Mouse (Mus musculus) adrenal gland, adult 18-20 months (tissue): ENCODE measurements around the gene Fbxl17. TPM values are rescaled to one million over a fixed set of nuclear protein-coding genes. Genes with fewer than 3 reads are reported as not detected.
A peak's percentile ranks its signal among the peaks of the same experiment; 100 is the strongest.

Experiments used
- DNase-seq, 2 experiments: peaks; one replicate each; pipeline ENCODE4 v3.0.0; 2021 to 2022; ENCODE audit warnings: low spot score in 2 of 2
- total RNA-seq, 2 experiments: library from RNA; stranded (reverse); gene quantifications; 1 replicate in 1 of 2; 2 replicates in 1 of 2; pipeline ENCODE4 v1.2.3; 2021

The Fbxl17 gene
- total RNA-seq, 2 experiments from 2014 or later = 30.0 to 31.2 TPM

DNA sequence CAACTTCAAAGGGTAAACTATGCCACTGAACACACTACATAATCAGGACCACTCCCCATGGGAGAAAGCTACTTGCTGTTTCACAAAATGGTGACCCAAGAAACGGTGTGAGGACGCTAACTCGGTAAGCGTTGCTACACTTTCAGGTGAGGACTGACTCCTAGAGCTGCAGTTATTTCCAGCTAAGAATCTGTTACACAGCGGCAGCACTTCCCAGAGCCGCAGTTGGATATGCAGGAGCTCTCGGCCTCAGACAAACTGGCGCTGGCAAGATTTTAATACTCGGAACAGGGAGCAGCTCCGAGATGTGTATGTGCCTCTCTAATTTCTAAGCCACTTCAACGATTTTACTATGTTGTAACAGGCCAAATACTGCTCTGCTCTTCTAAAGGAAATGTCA lies 157.4 kb downstream of the Fbxl17 start:
- DNase-seq = no peak

DNA sequence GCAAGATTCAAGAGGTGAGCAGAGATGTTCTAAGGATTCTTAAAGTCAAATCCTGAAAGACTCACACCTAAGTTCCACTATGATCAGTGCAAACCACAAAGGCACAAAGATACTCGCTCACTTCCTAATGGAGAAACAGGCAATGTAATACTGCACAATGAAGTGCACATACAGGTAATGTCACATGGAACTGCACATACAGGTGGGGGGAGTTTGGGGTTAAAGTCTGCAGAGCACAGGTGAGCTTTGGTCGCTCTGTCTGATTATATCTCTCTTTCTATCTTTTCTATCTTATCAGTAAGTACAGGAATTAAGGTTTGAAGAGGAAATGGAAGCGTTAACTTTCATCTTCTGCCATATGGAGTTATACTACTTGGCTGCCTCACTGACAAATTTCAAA lies 158.6 kb downstream of the Fbxl17 start:
- DNase-seq = no peak

DNA sequence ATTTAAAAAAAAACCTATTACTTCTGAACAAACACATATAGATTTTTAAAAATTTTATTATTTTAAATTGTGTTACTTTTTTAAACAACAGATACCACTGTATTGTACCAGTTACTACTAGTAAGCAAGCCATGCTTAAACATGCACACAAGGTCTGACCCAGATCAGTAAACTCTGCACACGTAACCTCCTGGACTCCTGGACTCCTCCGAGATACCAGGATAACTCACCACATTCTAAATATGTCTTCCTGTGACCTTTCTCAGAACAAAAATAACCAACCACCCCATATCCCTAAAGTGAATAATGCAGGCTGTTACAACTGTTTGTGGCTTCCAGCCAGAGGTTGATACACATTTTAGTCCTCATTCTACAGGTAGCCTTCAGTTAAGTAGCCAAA lies 170.9 kb downstream of the Fbxl17 start:
- no peak for DNase-seq

DNA sequence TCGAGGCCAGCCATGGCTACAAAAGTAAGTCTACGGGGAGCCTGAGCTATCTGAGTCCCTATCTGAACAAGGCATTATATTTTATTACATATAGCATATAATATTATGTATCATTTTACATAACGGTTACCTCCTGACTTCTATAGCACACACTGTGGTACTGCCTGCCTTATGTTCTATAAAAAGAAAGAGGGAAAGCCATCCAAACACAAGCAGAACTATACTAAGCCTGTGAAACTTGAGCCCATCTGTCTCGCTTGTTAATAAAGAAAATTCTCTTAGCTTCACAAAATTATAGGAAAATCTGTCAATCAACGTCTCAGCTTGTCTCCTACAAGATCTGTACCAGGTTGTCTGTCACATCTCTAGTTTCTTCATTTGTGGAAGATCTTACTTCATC lies 173.6 kb downstream of the Fbxl17 start:
- no peak for DNase-seq

DNA sequence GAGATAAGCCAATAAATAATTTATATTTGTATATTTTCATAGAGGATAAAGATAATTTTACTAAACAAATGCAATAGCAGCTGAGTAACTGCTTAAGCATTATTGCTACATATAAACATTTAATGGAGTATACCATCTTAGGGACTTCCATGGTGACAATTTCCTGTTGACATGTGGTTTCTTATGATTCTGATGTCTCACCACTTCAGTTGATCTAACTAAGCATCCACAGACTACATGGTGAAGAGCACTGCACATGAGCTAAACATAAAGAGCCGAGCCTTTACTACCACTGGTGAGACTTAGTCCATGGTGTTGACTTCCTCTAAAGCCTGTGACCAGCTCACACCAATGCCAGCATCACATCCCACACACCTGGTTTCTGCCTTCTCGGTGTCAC lies 175.1 kb downstream of the Fbxl17 start:
- DNase-seq = no peak

DNA sequence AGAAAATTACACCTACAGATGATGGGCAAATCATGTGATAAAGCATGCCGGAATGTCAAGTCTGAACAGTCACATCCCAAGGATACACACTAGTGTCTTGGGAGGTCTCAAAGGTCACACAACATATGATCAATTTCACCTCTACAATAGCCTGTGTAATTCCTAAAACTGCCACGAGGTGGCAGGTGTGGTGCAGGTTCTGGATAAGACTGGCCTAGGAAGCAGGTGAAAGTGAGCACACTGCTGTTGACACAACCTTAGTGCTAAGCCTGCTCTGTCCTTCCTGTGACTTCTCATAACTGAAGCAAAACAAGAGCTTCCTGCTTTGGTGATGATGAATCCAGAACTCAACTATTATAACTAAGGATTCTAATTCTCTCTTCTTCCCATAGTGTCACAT lies 175.8 kb downstream of the Fbxl17 start:
- DNase-seq = peak; percentile 71 to 75

DNA sequence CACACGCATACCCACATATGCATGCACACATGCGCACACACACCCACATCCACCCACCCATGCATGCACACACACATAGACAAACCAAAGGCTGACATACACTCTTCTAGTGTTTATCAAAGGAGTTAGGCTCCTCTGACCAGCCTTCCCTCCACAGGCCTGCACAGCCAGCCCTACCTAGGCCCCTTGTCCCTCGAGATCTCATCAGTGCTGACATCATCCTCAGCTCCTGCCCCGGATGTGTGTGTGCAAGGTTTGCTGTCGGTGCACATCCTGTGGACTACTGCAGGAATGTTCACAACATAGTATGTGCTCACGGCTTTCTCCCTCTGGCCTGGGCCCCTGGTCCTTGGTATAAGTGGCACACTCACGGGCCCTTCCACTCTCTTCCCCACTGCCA lies 177.0 kb downstream of the Fbxl17 start:
- no peak for DNase-seq

DNA sequence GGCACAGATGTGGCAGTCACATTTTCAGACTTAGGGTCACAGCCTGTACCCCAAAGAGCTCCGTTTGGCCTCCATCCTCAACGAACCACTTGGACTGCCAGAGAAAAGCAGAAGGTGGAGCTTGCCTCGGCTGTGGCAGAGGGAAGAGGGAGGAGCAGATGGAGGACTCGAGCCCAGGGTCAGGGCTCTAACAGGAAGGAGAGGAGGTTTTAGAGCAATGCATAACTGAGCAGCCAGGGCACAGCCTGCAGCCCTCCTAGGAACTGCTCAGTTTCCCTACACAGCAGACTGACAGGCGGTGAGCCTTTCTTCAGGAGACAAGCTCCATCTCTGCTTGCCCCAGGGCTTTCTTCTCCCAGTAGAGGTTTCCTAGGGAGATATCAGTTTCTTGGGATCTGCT lies 178.5 kb downstream of the Fbxl17 start:
- DNase-seq = no peak

DNA sequence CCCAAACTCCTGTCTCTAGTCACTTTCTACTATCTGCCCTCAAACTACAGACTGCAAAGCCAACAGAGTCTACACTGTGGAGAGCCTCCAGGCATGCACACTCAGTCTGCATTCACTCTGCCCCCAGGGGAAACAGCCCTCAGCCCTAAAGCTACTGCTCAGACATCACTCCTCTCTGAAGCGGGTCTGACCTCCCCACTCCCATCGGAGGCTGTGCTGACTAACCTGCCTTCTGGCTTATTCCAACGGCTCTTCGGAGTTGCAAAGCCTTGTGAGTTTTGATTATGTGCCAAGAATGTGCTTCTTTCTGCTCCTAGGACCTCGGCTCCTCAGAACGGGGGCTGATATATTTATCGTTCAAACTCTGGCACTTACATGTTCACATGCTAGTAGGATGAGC lies 182.3 kb downstream of the Fbxl17 start:
- DNase-seq = no peak

DNA sequence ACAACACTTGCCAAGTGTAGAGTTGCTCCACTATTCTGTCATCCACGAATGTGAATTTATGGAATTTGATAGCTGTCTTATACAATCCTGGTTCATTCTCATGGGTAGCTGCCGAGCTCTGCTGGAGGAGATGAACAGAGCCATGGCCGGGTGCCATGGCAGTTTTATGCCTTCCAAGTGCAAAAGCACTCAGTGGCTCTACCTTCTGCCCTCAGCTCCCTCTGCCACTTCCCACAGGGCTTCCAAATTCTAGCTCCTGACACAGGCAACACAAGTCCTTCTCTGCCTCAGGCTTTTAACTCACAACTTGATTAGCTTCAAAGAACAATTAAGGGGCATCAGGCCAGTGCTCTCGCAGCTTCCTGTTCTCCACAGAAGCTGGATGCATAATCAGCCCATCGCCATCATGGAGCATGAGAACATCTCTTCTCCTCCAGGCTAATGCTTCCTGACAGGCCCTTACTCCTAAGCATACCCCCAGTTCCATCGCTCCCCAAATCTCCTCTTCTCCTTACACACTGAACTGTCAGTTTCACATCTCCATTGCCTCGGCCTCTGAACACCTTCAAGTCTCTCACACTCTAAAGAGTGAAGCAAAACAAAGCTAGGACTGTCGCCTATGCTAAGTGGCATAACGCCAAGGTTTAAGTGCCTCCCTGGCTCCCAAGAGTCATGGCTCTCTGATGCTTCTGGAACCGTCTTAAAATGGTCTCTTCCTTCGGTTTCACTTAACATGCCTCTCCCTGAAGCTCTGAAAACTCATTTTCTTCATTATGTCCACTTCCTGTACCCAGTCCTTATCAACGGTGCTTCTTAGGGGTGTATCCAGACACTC lies 184.0 kb downstream of the Fbxl17 start:
- DNase-seq = no peak

DNA sequence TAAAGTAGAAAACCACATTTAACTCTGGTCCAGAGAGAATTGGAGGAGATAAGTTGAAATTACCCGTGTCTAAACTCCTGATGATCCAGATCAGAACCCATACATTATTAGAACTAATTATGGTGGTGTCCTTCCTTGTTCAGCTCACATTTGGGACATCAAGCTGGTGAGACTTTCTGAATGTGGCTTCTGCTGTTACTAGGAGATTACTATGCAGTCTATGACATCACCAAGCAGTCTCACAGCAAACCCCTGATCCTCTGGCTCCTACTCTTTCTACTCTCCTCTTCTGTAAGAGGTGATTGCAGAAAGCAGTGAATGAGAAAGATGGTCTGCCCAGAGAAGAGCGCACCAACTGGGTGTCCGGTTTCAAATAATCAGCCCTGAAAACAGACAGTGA lies 187.0 kb downstream of the Fbxl17 start:
- DNase-seq = no peak

DNA sequence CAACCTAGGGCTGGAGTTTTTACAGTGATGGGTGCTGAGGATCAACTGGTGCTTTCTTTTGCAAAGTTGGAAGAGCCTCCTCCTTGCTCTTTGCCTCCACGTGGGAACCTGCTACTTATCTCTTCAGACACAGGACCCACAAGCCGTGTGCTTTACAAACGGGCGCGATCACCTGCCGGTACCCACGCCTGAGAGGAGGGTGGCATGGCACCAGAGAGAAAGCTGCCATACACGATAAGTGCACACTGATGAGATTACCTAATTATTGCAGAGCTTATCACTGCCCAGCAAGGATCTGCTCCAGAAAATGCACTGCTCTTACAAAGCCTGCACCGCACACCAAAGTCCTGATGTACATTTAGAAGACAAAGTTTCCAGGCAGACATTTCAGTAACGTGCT lies 187.5 kb downstream of the Fbxl17 start:
- DNase-seq = no peak

DNA sequence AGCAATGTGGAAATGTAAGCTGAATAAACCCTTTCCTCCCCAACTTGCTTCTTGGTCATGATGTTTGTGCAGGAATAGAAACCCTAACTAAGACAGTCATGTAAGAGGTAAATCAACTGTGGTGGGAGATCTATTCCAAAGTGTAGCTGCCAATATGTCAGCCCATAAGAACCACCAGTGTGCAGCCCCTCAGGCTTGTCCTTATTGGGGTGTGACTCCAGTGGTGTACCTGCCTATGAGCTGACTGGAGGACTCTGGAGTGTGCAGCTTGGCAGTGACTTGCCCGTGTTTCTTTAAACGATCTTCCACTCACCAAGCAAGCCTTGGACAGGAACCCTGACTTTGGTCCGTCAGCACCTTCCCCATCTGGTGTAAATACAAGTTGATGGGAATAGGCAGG lies 188.2 kb downstream of the Fbxl17 start:
- no peak for DNase-seq

DNA sequence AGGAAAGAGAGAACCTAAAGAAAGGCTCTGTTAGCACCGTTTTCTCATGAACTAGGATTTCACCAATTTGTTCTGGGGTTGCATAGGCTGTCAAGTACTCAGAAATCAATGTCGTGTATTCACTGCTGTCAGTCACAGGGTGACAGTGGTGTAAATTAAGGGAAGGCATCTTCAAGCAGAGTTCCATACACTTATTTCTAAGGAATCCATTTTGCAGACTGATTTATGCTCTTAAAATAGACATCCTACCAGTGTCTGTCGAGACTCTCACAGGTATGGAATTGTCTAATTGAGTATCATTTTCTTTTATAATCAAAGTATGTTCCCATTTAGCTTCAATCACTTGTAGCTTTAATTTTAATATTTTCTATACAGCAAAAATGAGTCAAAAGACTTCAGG lies 189.8 kb downstream of the Fbxl17 start:
- DNase-seq = no peak

DNA sequence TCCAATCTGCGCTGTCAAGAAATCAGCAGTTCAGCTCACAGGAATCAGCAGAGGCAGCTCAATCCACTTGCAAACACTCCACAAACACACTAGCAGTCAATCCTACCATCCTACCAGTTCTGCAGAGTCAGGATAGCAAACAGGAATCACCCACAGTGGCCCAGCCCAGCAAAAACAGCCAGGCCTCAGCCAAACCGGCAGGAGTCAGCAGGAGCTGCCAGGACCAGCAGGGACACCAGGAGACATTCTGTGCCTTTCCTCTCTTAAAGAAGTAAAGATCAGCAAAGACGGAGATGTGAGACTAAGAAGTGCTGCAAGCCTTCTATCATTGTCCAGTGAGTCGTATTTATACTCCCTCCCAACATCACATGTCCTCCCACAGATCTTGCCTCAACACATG lies 196.0 kb downstream of the Fbxl17 start:
- no peak for DNase-seq

DNA sequence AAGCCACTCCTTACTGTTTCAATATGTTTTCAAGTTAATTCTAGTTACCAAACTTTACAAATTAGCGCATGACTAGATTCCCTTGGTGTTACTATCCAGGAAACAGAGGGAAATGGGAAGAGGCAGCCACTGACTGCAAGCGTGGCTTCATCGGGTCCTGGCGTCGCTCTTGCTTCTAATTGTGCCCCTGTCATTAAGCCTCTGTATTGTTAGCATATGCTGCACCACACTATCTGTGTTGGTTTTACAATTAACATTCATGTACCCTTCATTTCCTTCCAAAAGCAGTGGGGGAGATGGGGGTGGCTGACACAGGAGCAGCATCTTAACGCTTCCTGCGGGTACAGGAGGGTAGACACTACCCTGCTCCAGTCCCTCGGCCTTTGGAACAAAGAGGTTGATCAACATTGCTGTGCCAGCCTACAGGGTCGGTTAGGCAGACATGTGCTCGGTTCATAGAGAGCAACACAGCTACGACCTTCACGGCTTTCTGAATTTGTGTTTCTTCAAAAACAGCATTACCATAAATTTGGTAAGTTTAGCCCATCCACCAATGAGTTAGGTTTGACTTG lies 197.9 kb downstream of the Fbxl17 start:
- DNase-seq = no peak

DNA sequence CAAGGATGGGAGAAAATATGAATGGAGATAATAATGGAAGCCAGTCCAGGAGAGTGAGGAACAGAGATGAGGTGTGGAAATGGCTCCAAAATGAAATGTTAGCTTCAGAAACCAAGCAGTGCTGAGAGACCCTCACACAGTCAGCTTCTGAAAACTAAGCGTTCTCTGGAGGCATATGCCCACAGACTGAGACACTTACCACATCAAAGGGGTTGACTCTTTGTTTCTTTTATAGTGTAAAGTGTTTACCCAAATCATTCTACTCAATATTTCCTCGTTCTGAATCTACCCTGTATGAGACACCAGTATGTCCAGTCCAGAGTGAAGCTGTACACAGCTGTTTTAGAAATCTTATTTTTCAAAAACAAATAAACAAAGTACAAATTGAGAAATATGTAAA lies 204.3 kb downstream of the Fbxl17 start:
- DNase-seq = no peak

DNA sequence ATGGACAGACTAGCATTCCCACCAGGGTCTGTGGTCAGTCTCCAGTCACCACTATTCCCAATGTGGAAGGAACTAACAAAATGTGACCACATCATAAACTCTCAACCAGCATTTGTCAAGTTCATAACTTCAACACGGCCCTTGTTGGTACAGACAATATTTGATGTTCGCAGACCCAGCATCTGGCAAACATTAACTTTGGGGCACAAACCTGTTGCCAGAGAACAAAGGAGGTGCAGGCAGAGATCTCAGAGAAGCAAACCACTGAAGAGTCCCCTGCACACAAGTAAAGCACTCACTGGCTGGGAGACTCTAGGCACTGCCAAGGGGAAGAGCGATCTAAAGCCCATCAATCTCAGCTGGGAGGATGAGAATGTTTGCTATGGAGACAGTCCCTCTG lies 204.9 kb downstream of the Fbxl17 start:
- DNase-seq = no peak

DNA sequence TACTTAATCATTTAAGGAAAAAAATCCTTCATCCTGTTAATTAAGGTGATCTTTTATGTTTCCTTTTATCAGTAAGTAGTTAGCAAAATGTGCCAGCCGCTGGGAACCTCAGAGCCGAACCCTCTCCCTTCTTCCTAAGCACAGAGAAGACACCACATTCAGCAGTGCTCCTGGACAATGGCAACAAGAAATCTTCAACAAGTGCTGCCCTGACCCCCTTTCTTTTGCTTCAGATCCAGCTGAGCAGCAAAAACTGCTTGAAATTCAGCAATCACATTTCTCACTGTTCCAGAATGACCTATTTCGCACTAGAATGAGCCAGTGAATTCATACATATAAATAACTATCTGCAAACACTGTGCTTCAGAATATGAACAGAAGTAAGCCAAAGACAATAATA lies 205.8 kb downstream of the Fbxl17 start:
- DNase-seq = no peak

DNA sequence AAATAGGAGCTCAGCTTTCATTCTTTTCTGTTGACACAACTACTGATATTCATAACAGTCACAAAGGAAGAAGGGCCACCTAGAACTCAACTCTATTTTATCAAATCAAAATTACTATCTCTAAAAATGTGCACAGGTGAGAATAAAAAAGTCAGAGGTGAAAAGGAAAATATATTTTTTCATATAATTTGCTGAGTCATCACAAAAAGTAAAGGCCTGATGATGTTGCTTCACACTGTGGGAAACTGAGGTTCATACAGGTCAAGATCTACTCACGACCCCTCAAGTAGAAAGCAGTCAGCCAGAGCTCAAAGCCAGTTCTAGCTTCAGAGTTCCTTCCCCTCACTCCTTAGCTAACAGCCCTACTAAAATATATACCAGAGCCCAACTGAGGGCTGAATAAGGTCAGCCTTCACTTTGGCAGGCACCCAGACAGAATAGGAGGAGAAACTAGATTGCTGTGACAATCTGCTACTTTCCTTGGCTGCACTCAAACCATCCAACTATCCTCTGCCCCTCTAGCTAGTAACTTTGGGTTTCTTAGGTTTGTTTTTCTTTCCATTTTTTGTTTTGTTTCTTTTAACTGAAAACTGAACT lies 210.4 kb downstream of the Fbxl17 start:
- no peak for DNase-seq

DNA sequence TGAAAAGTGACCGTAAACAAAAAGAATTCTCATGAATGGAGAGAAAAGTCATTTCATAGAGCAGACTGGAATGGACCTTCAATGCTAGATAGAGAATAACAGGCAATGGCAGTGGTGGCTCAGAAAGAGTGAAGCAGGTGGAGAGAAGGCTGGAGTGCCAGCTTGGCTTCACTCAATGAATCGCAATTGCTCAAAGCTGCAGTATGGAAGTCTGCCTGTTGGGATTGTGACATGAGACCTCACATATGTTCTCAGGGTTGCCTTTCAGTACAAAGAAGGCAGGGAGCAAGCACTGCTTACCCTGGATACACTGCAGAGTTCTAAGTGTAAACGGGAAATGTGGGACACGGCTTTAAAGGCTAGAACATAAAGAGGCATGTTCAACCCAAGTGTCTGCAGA lies 211.0 kb downstream of the Fbxl17 start:
- DNase-seq = no peak

DNA sequence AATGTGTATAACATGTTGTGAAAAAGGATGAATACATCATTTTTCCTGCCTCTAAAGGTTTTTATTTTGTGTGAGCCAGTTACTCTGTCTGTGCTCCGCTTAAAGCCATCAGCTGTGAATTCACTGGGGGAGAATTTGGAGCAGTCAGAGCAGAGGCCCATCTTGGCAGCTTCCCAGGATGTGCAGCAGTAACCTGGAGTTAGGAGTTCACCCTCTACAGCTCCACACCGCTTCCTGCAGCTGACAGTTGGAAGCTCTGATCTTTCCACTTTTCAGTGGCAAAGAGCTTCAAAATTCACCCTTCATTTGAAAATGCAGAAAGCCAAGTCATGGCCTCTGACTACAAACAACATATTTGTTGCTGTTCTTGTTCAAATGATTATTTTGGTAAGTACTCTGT lies 212.4 kb downstream of the Fbxl17 start:
- no peak for DNase-seq
